Mouse (Mus musculus): ENCODE results near the gene Ttc7. TPM values are rescaled to one million over a fixed set of nuclear protein-coding genes. Genes with fewer than 3 reads are reported as not detected.

Ttc7 gene
- polyA plus RNA-seq, 1 experiment from 2014 or later = 3.8 TPM

Other genes with a start within 250 kb of the Ttc7 start
- 11.6 and 12.8 TPM in 2 replicates for gene Socs5, start 175.2 kb upstream of the Ttc7 start, polyA plus RNA-seq (2016; fragmentation: Nextera tagmentation; extraction: Ambion mirVana)
- gene Mcfd2, start 17.0 kb upstream of the Ttc7 start, polyA plus RNA-seq (2016; fragmentation: Nextera tagmentation; extraction: Ambion mirVana) = 50.9 and 53.3 TPM in 2 replicates
- gene Stpg4, start 144.9 kb downstream of the Ttc7 start, polyA plus RNA-seq (2016; fragmentation: Nextera tagmentation; extraction: Ambion mirVana) = not detected in 2 replicates
- gene Calm2, start 164.0 kb downstream of the Ttc7 start, polyA plus RNA-seq (2016; fragmentation: Nextera tagmentation; extraction: Ambion mirVana) = 1,267 and 1,277 TPM in 2 replicates

Data from forebrain, embryonic 12.5 days (tissue).